Mouse (Mus musculus): ENCODE measurements around the gene Slc45a1. TPM values are rescaled to one million over a fixed set of nuclear protein-coding genes. Genes with fewer than 3 reads are reported as not detected.
A peak's percentile ranks its signal among the peaks of the same experiment; 100 is the strongest.
"Not testable (repeated sequence)": the region's sequence is repeated elsewhere in the genome, so short reads cannot be mapped to it uniquely, and the experiment has no call there.

The Slc45a1 gene
- polyA plus RNA-seq, 1 experiment from 2014 or later: 43.4 TPM

GRCm38 (mm10) chr4:150616841-150617240 is 35.1 kb downstream of the Slc45a1 start:
- H3K27me3 ChIP-seq: no peaks in the 10 kb centered on the region
- peaks cover 67% of the 10 kb centered on the region for H3K36me3 ChIP-seq
- WGBS: 96% methylated on average over 20 of the region's 20 CpGs
- H3K4me3 ChIP-seq: no peak overlapping the region
- no peak overlapping the region for H3K4me2 ChIP-seq
- no peak for ATAC-seq (ENCODE audit: low FRiP score, low read depth)
- H3K9me3 ChIP-seq: no peaks in the 10 kb centered on the region
- H3K9ac ChIP-seq: no peak overlapping the region
- H3K27ac ChIP-seq (replicated peaks): 0 out of 2 replicates have a peak overlapping the region, but pooled peaks have one; percentile 8
- H3K4me1 ChIP-seq (replicated peaks): 0 out of 2 replicates have a peak, but pooled peaks cover 3% of the 10 kb centered on the region

GRCm38 (mm10) chr4:150616029-150616420 is 35.9 kb downstream of the Slc45a1 start:
- H3K27me3 ChIP-seq: no peaks in the 10 kb centered on the region
- ATAC-seq (ENCODE audit: low FRiP score, low read depth): no peak
- peak overlapping the region; percentile 17; the same call in 1 of the 2 replicates for H3K27ac ChIP-seq (replicated peaks)
- WGBS: 75% methylated on average over 13 of the region's 13 CpGs
- peaks cover 68% of the 10 kb centered on the region for H3K36me3 ChIP-seq
- H3K4me1 ChIP-seq (replicated peaks): 0 out of 2 replicates have a peak, but pooled peaks cover 3% of the 10 kb centered on the region
- H3K9me3 ChIP-seq: no peaks in the 10 kb centered on the region
- H3K9ac ChIP-seq: no peak overlapping the region
- H3K4me2 ChIP-seq: no peak overlapping the region
- no peak overlapping the region for H3K4me3 ChIP-seq

- Histone ChIP-seq H3K4me1 (replicated peaks) (0 out of 2 replicates have a peak, but pooled peaks cover 3% of the 10 kb centered on the region), H3K9me3 (no peaks in the 10 kb centered on the region), H3K4me3 (no peak overlapping the region), H3K36me3 (peaks cover 68% of the 10 kb centered on the region), H3K27me3 (no peaks in the 10 kb centered on the region), H3K27ac (replicated peaks) (peak overlapping the region; percentile 17; the same call in 1 of the 2 replicates), H3K4me2 (no peak overlapping the region), H3K9ac (no peak overlapping the region)
- WGBS: 88% methylated on average over 12 of the region's 12 CpGs
- ATAC-seq (ENCODE audit: low FRiP score, low read depth): 0 out of 2 replicates have a peak, but pooled peaks have one; percentile 2
Measured at GRCm38 (mm10) chr4:150615251-150616028, 36.5 kb downstream of the Slc45a1 start.

- Histone ChIP-seq H3K36me3 (peaks cover 58% of the 10 kb centered on the region), H3K9me3 (no peaks in the 10 kb centered on the region), H3K4me2 (no peak overlapping the region), H3K27ac (replicated peaks) (no peak overlapping the region), H3K4me1 (replicated peaks) (0 out of 2 replicates have a peak, but pooled peaks cover 3% of the 10 kb centered on the region), H3K9ac (no peak overlapping the region), H3K4me3 (no peak overlapping the region), H3K27me3 (no peaks in the 10 kb centered on the region)
- 91% methylated on average over 7 of the region's 7 CpGs for WGBS
- no peak for ATAC-seq (ENCODE audit: low FRiP score, low read depth)
Measured at GRCm38 (mm10) chr4:150613715-150614114, 38.3 kb downstream of the Slc45a1 start.

- Histone ChIP-seq H3K27me3 (no peaks in the 10 kb centered on the region), H3K9ac (no peak overlapping the region), H3K4me2 (no peak overlapping the region), H3K9me3 (no peaks in the 10 kb centered on the region), H3K27ac (replicated peaks) (no peak overlapping the region), H3K4me1 (replicated peaks) (peaks cover 39% of the 10 kb centered on the region), H3K4me3 (no peak overlapping the region), H3K36me3 (peaks cover 18% of the 10 kb centered on the region)
- whole genome bisulfite sequencing: 98% methylated on average over 3 of the region's 3 CpGs
- ATAC-seq (ENCODE audit: low FRiP score, low read depth): no peak
Measured at GRCm38 (mm10) chr4:150608670-150609069, 43.3 kb downstream of the Slc45a1 start.

- H3K36me3 ChIP-seq: no peaks in the 10 kb centered on the region
- no peak overlapping the region for H3K4me3 ChIP-seq
- H3K9me3 ChIP-seq: no peaks in the 10 kb centered on the region
- ATAC-seq (ENCODE audit: low FRiP score, low read depth): peak; percentile 60
- no peak overlapping the region for H3K9ac ChIP-seq
- H3K27me3 ChIP-seq: no peaks in the 10 kb centered on the region
- H3K4me2 ChIP-seq: no peak overlapping the region
- peaks cover 50% of the 10 kb centered on the region for H3K4me1 ChIP-seq (replicated peaks)
- WGBS: 23% methylated on average over 3 of the region's 3 CpGs
- H3K27ac ChIP-seq (replicated peaks): peak overlapping the region; percentile 82
Measured at GRCm38 (mm10) chr4:150606449-150607161, 45.4 kb downstream of the Slc45a1 start.

GRCm38 (mm10) chr4:150605804-150606203 is 46.2 kb downstream of the Slc45a1 start:
- Histone ChIP-seq H3K4me3 (no peak overlapping the region), H3K36me3 (no peaks in the 10 kb centered on the region), H3K4me2 (no peak overlapping the region), H3K27ac (replicated peaks) (peak overlapping the region; percentile 82), H3K27me3 (no peaks in the 10 kb centered on the region), H3K9me3 (no peaks in the 10 kb centered on the region), H3K4me1 (replicated peaks) (peaks cover 55% of the 10 kb centered on the region), H3K9ac (no peak overlapping the region)
- WGBS: 87% methylated on average over 3 of the region's 3 CpGs
- ATAC-seq (ENCODE audit: low FRiP score, low read depth): no peak

- WGBS: 90% methylated on average over 1 of the region's 1 CpGs
- ATAC-seq (ENCODE audit: low FRiP score, low read depth): no peak
- Histone ChIP-seq H3K4me3 (no peak overlapping the region), H3K4me2 (no peak overlapping the region), H3K27ac (replicated peaks) (no peak overlapping the region), H3K27me3 (no peaks in the 10 kb centered on the region), H3K4me1 (replicated peaks) (peaks cover 71% of the 10 kb centered on the region), H3K9ac (no peak overlapping the region), H3K36me3 (no peaks in the 10 kb centered on the region), H3K9me3 (no peaks in the 10 kb centered on the region)
Measured at GRCm38 (mm10) chr4:150603366-150604061, 48.5 kb downstream of the Slc45a1 start.

GRCm38 (mm10) chr4:150601489-150601888 is 50.5 kb downstream of the Slc45a1 start:
- ATAC-seq (ENCODE audit: low FRiP score, low read depth): no peak
- no peaks in the 10 kb centered on the region for H3K27me3 ChIP-seq
- WGBS: 64% methylated on average over 10 of the region's 10 CpGs

GRCm38 (mm10) chr4:150600503-150600902 is 51.5 kb downstream of the Slc45a1 start:
- H3K4me1 ChIP-seq (replicated peaks): peaks cover 55% of the 10 kb centered on the region
- H3K4me2 ChIP-seq; H3K4me3 ChIP-seq; ATAC-seq (ENCODE audit: low FRiP score, low read depth); H3K36me3 ChIP-seq; H3K9ac ChIP-seq; H3K27me3 ChIP-seq; H3K9me3 ChIP-seq; H3K27ac ChIP-seq (replicated peaks): not testable (repeated sequence)
- WGBS: 89% methylated on average over 2 of the region's 2 CpGs

More at GRCm38 (mm10) chr4:150601489-150601888, 50.5 kb downstream of the Slc45a1 start:
- Histone ChIP-seq H3K4me3 (no peak overlapping the region), H3K4me2 (no peak overlapping the region), H3K4me1 (replicated peaks) (peaks cover 65% of the 10 kb centered on the region), H3K9me3 (no peaks in the 10 kb centered on the region), H3K36me3 (no peaks in the 10 kb centered on the region), H3K9ac (no peak overlapping the region), H3K27ac (replicated peaks) (peak overlapping the region; percentile 68)

GRCm38 (mm10) chr4:150599119-150599992 is 52.6 kb downstream of the Slc45a1 start:
- no peak overlapping the region for H3K9ac ChIP-seq
- H3K9me3 ChIP-seq: no peaks in the 10 kb centered on the region
- H3K27ac ChIP-seq (replicated peaks): peak overlapping the region; percentile 23; the same call in 1 of the 2 replicates
- no peaks in the 10 kb centered on the region for H3K27me3 ChIP-seq
- H3K4me1 ChIP-seq (replicated peaks): peaks cover 45% of the 10 kb centered on the region
- ATAC-seq (ENCODE audit: low FRiP score, low read depth): no peak
- H3K4me2 ChIP-seq: no peak overlapping the region
- H3K36me3 ChIP-seq: no peaks in the 10 kb centered on the region
- no peak overlapping the region for H3K4me3 ChIP-seq
- 78% methylated on average over 3 of the region's 3 CpGs for WGBS
